Mouse (Mus musculus): ENCODE results near the gene Mapk3. TPM values are rescaled to one million over a fixed set of nuclear protein-coding genes. Genes with fewer than 3 reads are reported as not detected.
A peak's percentile ranks its signal among the peaks of the same experiment; 100 is the strongest.

Mapk3 gene
- polyA plus RNA-seq, 1 experiment from 2014 or later = 45.2 TPM

- ATAC-seq (ENCODE audit: low FRiP score) (no peak), DNase-seq (ENCODE audit: low spot score, missing footprints) (no peak)
- H3K27ac ChIP-seq (ENCODE audit: low read depth, low read length) = no peak overlapping the region
- WGBS = 73% methylated on average over 7 of the region's 7 CpGs
- no peaks in the 10 kb centered on the region for H3K36me3 ChIP-seq (ENCODE audit: control insufficient read depth, insufficient read depth, low read length)
- no peak overlapping the region for H3K4me3 ChIP-seq (ENCODE audit: low read depth, low read length)
- no peak overlapping the region for H3K9ac ChIP-seq (ENCODE audit: low read length)
- H3K4me1 ChIP-seq (ENCODE audit: control insufficient read depth, insufficient read depth, low read length) = no peaks in the 10 kb centered on the region
- no peaks in the 10 kb centered on the region for H3K9me3 ChIP-seq (ENCODE audit: control insufficient read depth, low read length)
- H3K27me3 ChIP-seq (ENCODE audit: control insufficient read depth, insufficient read depth, low read length) = no peaks in the 10 kb centered on the region
- H3K4me2 ChIP-seq = no peak overlapping the region
These were observed 10.6 kb upstream of the Mapk3 start for GRCm38 (mm10) chr7:126748824-126749223.

DNA sequence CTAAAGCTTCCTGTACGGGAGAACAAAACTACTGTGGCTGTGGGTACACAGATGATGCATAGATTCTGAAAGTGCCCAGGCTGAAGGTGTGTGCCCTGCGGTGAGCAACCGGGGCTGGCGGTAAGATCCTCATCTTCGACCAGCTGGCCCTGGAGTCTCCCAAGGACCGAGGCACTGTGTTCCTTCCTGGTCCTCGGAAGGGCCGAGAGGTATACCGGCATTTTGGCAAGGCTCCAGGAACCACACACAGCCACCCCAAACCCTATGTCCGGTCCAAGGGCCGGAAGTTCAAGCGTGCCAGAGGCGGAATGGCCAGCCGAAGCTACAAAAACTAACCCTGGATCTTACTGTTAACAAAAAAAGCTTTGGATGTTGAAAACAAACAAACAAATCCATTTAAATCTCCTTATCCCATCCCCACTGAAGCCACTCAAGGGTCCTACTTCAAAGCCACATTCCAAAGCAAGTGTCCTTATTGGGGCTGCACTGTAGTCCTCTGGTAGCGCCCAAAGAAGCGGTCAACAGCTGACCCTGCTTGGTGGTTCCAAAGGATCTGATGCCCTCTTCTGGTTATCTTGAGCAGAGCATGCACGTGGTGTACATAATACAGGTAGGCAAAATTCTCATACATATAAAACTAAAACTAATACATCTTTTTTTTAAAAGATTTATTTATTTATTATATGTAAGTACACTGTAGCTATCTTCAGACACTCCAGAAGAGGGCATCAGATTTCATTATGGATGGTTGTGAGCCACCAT, 9.6 kb upstream of the Mapk3 start:
- DNase-seq (ENCODE audit: low spot score, missing footprints) = no peak
- H3K9me3 ChIP-seq (ENCODE audit: control insufficient read depth, low read length) = no peaks in the 10 kb centered on the region
- H3K4me2 ChIP-seq = no peak overlapping the region
- no peaks in the 10 kb centered on the region for H3K36me3 ChIP-seq (ENCODE audit: control insufficient read depth, insufficient read depth, low read length)
- H3K27ac ChIP-seq (ENCODE audit: low read depth, low read length) = no peak overlapping the region
- H3K27me3 ChIP-seq (ENCODE audit: control insufficient read depth, insufficient read depth, low read length) = no peaks in the 10 kb centered on the region
- H3K9ac ChIP-seq (ENCODE audit: low read length) = no peak overlapping the region
- ATAC-seq (ENCODE audit: low FRiP score) = no peak
- H3K4me1 ChIP-seq (ENCODE audit: control insufficient read depth, insufficient read depth, low read length) = no peaks in the 10 kb centered on the region
- no peak overlapping the region for H3K4me3 ChIP-seq (ENCODE audit: low read depth, low read length)
- 97% methylated on average over 17 of the region's 17 CpGs for WGBS

DNA sequence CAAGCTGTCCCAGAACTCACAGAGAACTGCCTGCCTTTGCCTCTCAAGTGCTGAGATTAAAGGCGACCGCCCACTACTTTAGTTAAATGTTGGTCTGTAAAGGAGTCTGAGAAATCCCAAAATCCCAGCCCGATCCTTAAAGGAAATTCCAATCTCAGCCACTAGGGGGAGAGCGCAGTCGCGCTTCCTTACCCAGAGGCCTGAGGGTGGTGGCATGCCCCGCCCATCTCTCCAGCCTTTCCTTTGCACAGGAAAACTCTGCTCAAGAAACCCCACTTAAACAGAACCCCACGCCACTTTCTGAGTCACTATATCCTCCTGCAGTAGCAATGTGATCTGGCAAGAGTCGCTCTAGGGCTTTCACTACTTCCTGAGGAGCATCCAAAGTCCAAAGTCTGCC, 4.5 kb upstream of the Mapk3 start:
- no peak overlapping the region for H3K4me2 ChIP-seq
- H3K4me1 ChIP-seq (ENCODE audit: control insufficient read depth, insufficient read depth, low read length) = peaks cover 5% of the 10 kb centered on the region
- H3K36me3 ChIP-seq (ENCODE audit: control insufficient read depth, insufficient read depth, low read length) = no peaks in the 10 kb centered on the region
- H3K27me3 ChIP-seq (ENCODE audit: control insufficient read depth, insufficient read depth, low read length) = no peaks in the 10 kb centered on the region
- ATAC-seq (ENCODE audit: low FRiP score) (peak; percentile 54), DNase-seq (ENCODE audit: low spot score, missing footprints) (peak; percentile 99)
- H3K9me3 ChIP-seq (ENCODE audit: control insufficient read depth, low read length) = no peaks in the 10 kb centered on the region
- no peak overlapping the region for H3K27ac ChIP-seq (ENCODE audit: low read depth, low read length)
- no peak overlapping the region for H3K4me3 ChIP-seq (ENCODE audit: low read depth, low read length)
- peak overlapping the region; percentile 41 for H3K9ac ChIP-seq (ENCODE audit: low read length)
- WGBS = 1% methylated on average over 9 of the region's 9 CpGs

GRCm38 (mm10) chr7:126758539-126758938, 862 bp upstream of the Mapk3 start:
- no peak for ATAC-seq (ENCODE audit: low FRiP score)
- no peaks in the 10 kb centered on the region for H3K36me3 ChIP-seq (ENCODE audit: control insufficient read depth, insufficient read depth, low read length)
- no peak for DNase-seq (ENCODE audit: low spot score, missing footprints)
- H3K4me2 ChIP-seq = no peak overlapping the region
- no peaks in the 10 kb centered on the region for H3K27me3 ChIP-seq (ENCODE audit: control insufficient read depth, insufficient read depth, low read length)
- H3K4me3 ChIP-seq (ENCODE audit: low read depth, low read length) = no peak overlapping the region
- peaks cover 12% of the 10 kb centered on the region for H3K4me1 ChIP-seq (ENCODE audit: control insufficient read depth, insufficient read depth, low read length)
- no peaks in the 10 kb centered on the region for H3K9me3 ChIP-seq (ENCODE audit: control insufficient read depth, low read length)
- 67% methylated on average over 7 of the region's 7 CpGs for WGBS
- no peak overlapping the region for H3K9ac ChIP-seq (ENCODE audit: low read length)
- H3K27ac ChIP-seq (ENCODE audit: low read depth, low read length) = no peak overlapping the region

DNA sequence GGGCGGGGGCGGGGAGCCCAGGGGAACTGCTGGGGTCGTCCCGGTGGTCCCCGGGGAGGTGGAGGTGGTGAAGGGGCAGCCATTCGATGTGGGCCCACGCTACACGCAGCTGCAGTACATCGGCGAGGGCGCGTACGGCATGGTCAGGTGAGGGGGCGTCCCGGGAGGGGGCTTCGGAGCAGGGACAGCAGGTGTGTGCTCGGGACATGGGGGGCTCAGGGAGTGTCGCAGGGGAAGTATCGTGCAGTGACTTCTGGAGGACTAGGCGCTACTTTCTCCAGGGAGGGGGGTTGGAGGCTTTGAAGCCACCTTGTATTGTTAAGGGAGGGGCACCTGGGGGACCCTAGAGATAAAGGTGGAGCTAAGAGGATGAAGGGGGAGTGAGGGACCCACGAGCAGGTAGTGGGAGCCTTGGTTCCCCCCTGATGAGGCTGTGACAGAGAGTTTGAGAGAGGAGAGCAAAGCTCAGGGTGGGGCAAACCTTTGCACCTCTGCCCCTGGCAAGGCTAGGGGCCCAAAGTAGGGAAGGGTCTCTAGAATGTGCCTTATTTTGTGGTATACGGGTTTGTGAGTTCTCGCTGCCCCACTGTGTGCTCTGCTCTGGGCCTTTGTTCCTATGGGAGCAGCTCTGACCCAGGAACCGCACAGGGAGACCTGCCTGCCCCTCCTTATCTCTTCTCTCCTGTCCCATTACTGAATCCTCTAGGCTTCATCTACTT, 430 bp downstream of the Mapk3 start:
- ATAC-seq (ENCODE audit: low FRiP score) (peak; percentile 74), DNase-seq (ENCODE audit: low spot score, missing footprints) (peak; percentile 88)

GRCm38 (mm10) chr7:126760391-126760802, 996 bp downstream of the Mapk3 start:
- WGBS = 20% methylated on average over 3 of the region's 3 CpGs
- ATAC-seq (ENCODE audit: low FRiP score) (peak; percentile 28; the same call in 1 of the 2 replicates), DNase-seq (ENCODE audit: low spot score, missing footprints) (no peak)
- Histone ChIP-seq H3K9ac (ENCODE audit: low read length) (peak overlapping the region; percentile 89), H3K27me3 (ENCODE audit: control insufficient read depth, insufficient read depth, low read length) (no peaks in the 10 kb centered on the region), H3K4me1 (ENCODE audit: control insufficient read depth, insufficient read depth, low read length) (peaks cover 9% of the 10 kb centered on the region), H3K9me3 (ENCODE audit: control insufficient read depth, low read length) (no peaks in the 10 kb centered on the region), H3K27ac (ENCODE audit: low read depth, low read length) (peak overlapping the region; percentile 65), H3K36me3 (ENCODE audit: control insufficient read depth, insufficient read depth, low read length) (peaks cover 10% of the 10 kb centered on the region), H3K4me2 (peak overlapping the region; percentile 96), H3K4me3 (ENCODE audit: low read depth, low read length) (peak overlapping the region; percentile 75)

More for the DNA sequence above, 430 bp downstream of the Mapk3 start:
- Histone ChIP-seq H3K27ac (ENCODE audit: low read depth, low read length) (peak overlapping the region; percentile 65), H3K4me1 (ENCODE audit: control insufficient read depth, insufficient read depth, low read length) (peaks cover 12% of the 10 kb centered on the region), H3K36me3 (ENCODE audit: control insufficient read depth, insufficient read depth, low read length) (peaks cover 7% of the 10 kb centered on the region), H3K4me2 (peak overlapping the region; percentile 96), H3K9me3 (ENCODE audit: control insufficient read depth, low read length) (no peaks in the 10 kb centered on the region), H3K9ac (ENCODE audit: low read length) (peak overlapping the region; percentile 89), H3K27me3 (ENCODE audit: control insufficient read depth, insufficient read depth, low read length) (no peaks in the 10 kb centered on the region), H3K4me3 (ENCODE audit: low read depth, low read length) (peak overlapping the region; percentile 75)
- under 1% methylated on average over 23 of the region's 24 CpGs for WGBS

DNA sequence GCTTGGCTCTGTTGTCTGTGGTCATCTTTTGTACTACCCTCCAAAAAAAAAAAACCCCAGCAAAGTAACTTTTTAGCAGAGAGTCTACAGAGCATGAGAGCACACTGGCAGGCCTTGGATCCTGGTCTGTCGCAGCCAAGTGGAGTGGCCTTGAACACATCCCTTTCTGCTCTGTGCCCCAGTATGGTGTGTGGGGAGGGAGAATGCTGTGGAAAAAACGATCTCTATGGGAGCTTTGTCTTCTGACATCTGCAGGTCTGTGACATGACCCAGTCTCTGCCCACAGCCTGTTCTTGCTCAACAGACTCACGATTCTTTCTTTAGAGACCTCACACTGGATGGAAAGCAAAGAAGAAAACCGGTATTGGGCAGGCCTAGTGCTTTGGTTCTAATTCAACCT, 1.6 kb downstream of the Mapk3 start:
- H3K27me3 ChIP-seq (ENCODE audit: control insufficient read depth, insufficient read depth, low read length) = no peaks in the 10 kb centered on the region
- peaks cover 11% of the 10 kb centered on the region for H3K36me3 ChIP-seq (ENCODE audit: control insufficient read depth, insufficient read depth, low read length)
- H3K4me1 ChIP-seq (ENCODE audit: control insufficient read depth, insufficient read depth, low read length) = peaks cover 9% of the 10 kb centered on the region
- H3K27ac ChIP-seq (ENCODE audit: low read depth, low read length) = no peak overlapping the region
- DNase-seq (ENCODE audit: low spot score, missing footprints) = no peak
- H3K9me3 ChIP-seq (ENCODE audit: control insufficient read depth, low read length) = no peaks in the 10 kb centered on the region
- ATAC-seq (ENCODE audit: low FRiP score) = no peak
- 89% methylated on average over 4 of the region's 4 CpGs for WGBS
- peak overlapping the region; percentile 96 for H3K4me2 ChIP-seq
- no peak overlapping the region for H3K9ac ChIP-seq (ENCODE audit: low read length)
- H3K4me3 ChIP-seq (ENCODE audit: low read depth, low read length) = no peak overlapping the region

DNA sequence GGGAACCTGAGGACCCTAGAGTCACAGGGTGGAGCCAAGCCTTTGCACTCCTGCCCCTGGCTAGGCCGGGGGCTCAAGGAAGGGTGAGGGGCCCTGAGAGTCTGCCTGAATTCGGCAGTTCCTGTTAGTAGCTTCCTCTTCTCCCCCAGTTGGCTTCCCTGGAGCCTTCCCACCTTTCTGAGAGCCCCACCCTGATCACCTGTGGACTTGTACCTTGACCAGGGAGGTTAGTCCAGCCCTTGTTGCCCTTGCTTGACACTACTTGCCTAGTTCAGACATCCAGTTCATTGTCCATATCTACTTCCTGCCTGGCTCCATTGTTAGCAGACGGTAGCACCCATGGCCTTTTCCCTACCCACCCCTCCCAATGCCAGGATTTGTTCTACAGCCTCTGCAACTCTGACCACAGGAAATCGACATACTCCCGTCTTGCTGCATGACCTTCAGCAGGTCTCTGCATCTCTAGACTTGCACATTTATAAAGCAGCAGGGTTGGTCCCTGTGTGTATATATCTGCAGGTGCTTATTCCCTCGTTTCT, 2.2 kb downstream of the Mapk3 start:
- Histone ChIP-seq H3K9me3 (ENCODE audit: control insufficient read depth, low read length) (no peaks in the 10 kb centered on the region), H3K9ac (ENCODE audit: low read length) (no peak overlapping the region), H3K36me3 (ENCODE audit: control insufficient read depth, insufficient read depth, low read length) (peaks cover 11% of the 10 kb centered on the region), H3K27ac (ENCODE audit: low read depth, low read length) (no peak overlapping the region), H3K27me3 (ENCODE audit: control insufficient read depth, insufficient read depth, low read length) (no peaks in the 10 kb centered on the region), H3K4me1 (ENCODE audit: control insufficient read depth, insufficient read depth, low read length) (peaks cover 9% of the 10 kb centered on the region), H3K4me2 (no peak overlapping the region), H3K4me3 (ENCODE audit: low read depth, low read length) (no peak overlapping the region)
- no peak for DNase-seq (ENCODE audit: low spot score, missing footprints)
- no peak for ATAC-seq (ENCODE audit: low FRiP score)
- WGBS = 78% methylated on average over 6 of the region's 6 CpGs

- H3K9ac ChIP-seq (ENCODE audit: low read length) = no peak overlapping the region; the same call in 1 of the 2 replicates
- peaks cover 9% of the 10 kb centered on the region for H3K4me1 ChIP-seq (ENCODE audit: control insufficient read depth, insufficient read depth, low read length)
- H3K9me3 ChIP-seq (ENCODE audit: control insufficient read depth, low read length) = no peaks in the 10 kb centered on the region
- no peak overlapping the region for H3K4me3 ChIP-seq (ENCODE audit: low read depth, low read length)
- ATAC-seq (ENCODE audit: low FRiP score) (no peak), DNase-seq (ENCODE audit: low spot score, missing footprints) (peak; percentile 67)
- no peak overlapping the region for H3K27ac ChIP-seq (ENCODE audit: low read depth, low read length)
- peaks cover 15% of the 10 kb centered on the region for H3K36me3 ChIP-seq (ENCODE audit: control insufficient read depth, insufficient read depth, low read length)
- WGBS = 80% methylated on average over 17 of the region's 17 CpGs
- no peak overlapping the region for H3K4me2 ChIP-seq
- no peaks in the 10 kb centered on the region for H3K27me3 ChIP-seq (ENCODE audit: control insufficient read depth, insufficient read depth, low read length)
These were observed 3.1 kb downstream of the Mapk3 start for GRCm38 (mm10) chr7:126762471-126763008.

Measured in midbrain, embryonic 11.5 days (tissue).